Mouse (Mus musculus): ENCODE measurements around the gene Snrpc. TPM values are rescaled to one million over a fixed set of nuclear protein-coding genes. Genes with fewer than 3 reads are reported as not detected.
A peak's percentile ranks its signal among the peaks of the same experiment; 100 is the strongest.

The Snrpc gene
- total RNA-seq, 2 experiments from 2014 or later: 65.3 to 70.2 TPM

DNA sequence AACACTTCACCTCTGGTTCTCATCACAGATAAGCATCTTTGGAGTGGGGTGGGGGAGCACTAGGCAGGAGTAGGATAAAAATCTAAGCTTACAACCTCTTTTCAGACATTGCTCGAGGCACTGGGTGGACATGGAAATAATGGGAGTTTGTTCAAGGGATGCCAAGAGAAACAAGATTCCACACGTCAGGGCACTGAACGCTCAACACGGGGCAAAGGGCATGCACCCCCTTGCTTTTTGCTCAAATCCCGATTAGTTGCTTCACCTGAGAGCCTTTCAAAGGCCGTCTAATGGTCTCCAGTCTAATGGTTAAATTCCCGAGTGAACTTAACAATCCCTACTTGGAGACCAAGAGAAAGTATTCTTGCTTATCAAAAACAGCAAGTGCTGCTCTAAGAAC lies 18.9 kb upstream of the Snrpc start:
- DNase-seq (ENCODE audit: low spot score in 2 of 2): no peak

- no peak for DNase-seq (ENCODE audit: low spot score in 2 of 2)
Observed at GRCm38 (mm10) chr17:27819521-27819970, 18.4 kb upstream of the Snrpc start.

DNA sequence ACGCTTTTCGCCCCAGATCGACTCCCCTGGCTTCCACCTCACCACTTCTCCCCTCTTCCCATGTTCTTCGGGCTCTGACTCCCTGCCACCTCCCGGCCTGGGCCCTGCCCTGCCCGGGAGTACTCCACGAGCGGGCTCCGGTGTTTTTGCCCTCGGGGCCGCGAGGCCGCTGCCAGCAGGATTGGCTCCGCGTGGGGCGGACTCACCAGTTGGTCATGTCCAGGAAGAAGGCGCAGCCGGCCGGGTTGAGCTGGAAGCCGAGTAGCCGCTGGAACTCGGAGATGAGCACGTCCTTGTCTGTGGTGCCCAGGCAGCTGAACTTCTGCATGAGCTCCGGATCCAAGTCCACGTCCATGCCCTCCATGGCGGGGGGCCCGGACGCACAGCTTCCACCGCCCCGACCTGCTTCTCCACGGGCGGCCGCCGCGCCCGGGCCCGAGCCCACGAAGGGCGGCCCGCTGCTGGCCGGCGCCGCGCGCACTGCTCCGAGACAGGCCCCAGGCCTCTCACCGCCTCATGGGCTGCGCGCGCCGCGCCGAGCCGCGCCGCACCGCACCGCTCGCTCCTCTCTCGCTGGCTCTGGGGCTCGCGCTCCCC lies 17.9 kb upstream of the Snrpc start:
- DNase-seq (ENCODE audit: low spot score in 2 of 2): no peak

GRCm38 (mm10) chr17:27820568-27821406 lies 17.2 kb upstream of the Snrpc start, which contains the start of gene D17Wsu92e:
Gene D17Wsu92e, minus strand, starts transcription at chr17:27820648.
- DNase-seq (ENCODE audit: low spot score in 2 of 2): peak; percentile 97 to 98

- no peak for DNase-seq (ENCODE audit: low spot score in 2 of 2)
Observed at GRCm38 (mm10) chr17:27821407-27822338, 16.3 kb upstream of the Snrpc start.

DNA sequence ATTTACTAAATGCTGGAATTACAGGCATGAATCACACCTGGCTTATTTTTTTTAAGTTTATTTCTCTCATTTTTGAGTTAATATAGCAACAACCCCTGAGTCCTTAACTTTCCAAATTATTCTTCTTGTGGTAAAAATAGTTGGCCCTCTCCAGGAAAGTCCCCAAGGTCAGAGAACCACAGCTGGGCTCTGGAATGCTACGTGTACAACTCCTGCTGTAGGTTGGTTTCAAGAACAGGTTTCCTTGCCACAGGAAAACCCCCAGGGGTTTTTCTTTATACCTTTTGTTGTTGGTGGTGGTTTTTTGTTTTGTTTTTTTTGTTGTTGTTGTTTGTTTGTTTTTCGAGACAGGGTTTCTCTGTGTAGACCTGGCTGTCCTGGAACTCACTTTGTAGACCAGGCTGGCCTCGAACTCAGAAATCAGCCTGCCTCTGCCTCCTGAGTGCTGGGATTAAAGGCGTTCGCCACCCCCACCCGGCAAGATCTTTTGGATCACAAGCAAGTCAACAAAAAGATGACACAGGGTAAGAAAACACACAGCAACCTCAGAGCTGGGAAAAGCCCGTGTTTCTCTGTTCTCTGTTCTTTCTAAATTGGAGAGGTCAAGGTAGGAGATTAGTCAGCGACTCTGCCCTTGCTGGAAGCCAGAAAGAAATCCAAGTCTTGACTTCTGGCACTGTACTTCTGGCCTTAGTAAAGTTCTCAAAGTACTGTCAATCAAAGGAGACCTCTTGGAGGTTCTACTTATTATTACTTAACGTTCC lies 14.6 kb upstream of the Snrpc start:
- DNase-seq (ENCODE audit: low spot score in 2 of 2): no peak

- DNase-seq (ENCODE audit: low spot score in 2 of 2): no peak
Observed at GRCm38 (mm10) chr17:27824941-27825340, 13.0 kb upstream of the Snrpc start.

- no peak for DNase-seq (ENCODE audit: low spot score in 2 of 2)
Observed at GRCm38 (mm10) chr17:27825539-27825938, 12.4 kb upstream of the Snrpc start.

GRCm38 (mm10) chr17:27825984-27826905 lies 11.7 kb upstream of the Snrpc start:
- DNase-seq (ENCODE audit: low spot score in 2 of 2): peak in 1 of 2 experiments; percentile 10

DNA sequence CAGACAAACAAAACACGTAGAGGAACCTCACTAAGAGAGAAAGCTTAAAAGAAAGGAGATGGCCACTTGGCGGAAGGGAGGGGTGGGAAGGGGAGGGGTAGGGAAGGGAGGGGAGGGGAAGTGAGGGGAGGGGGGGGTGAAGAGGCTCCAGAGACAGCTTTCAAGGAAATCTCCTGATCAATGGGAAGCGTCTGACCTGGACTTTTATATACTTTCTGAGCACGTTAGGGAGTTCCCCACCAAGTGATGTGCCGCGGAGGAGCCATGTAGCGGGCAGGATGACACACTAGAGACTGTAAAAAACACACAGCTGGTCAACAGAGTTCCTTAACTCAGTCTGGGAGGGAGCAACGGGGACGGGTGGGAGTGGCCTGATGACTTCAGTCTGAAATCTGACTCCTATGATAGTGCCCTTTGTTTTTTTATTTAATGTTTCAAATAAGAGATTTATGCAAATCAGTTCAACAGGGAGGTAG lies 11.0 kb upstream of the Snrpc start:
- no peak for DNase-seq (ENCODE audit: low spot score in 2 of 2)

- DNase-seq (ENCODE audit: low spot score in 2 of 2): no peak
Observed at GRCm38 (mm10) chr17:27827511-27827910, 10.4 kb upstream of the Snrpc start.

DNA sequence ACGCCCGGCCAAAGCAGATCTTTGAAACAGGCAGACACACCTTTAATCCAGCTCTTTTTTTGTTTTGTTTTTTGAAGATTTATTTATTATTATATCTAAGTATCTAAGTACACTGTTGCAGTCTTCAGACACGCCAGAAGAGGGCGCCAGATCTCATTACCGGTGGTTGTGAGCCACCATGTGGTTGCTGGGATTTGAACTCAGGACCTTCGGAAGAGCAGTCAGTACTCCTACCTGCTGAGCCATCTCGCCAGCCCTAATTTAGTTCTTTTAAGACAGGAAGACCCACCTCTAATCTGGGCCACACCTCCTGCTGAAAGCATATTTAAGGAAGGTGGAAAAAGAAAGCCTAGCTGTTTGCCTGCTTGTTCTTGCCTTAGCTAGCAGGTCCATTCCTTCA lies 7.5 kb upstream of the Snrpc start:
- DNase-seq (ENCODE audit: low spot score in 2 of 2): no peak

- DNase-seq (ENCODE audit: low spot score in 2 of 2): peak; percentile 91 to 98
Observed at GRCm38 (mm10) chr17:27839469-27840252, 1.7 kb downstream of the Snrpc start.

DNA sequence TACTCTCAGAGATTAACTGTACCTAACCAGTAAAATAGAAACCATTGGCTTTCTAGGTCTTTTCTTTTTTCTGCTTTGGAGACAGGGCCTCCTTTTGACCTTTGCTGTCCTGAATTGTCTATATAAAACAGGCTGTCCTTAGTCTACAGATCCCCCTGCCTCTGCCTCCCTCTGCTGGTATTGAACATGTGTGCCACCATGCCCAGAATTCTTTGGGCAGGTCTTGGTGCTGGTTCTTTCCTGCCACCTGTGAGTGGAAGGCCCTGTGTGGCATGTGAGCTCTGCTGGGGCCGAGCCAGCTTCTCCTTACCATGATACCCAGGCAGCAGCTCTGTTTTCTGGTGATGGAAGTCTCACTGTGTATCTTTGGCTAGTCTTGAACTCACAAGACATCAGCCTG lies 10.4 kb downstream of the Snrpc start:
- no peak for DNase-seq (ENCODE audit: low spot score in 2 of 2)

GRCm38 (mm10) chr17:27851076-27851475 lies 13.1 kb downstream of the Snrpc start:
- no peak for DNase-seq (ENCODE audit: low spot score in 2 of 2)

- peak; percentile 71 to 75 for DNase-seq (ENCODE audit: low spot score in 2 of 2)
Observed at GRCm38 (mm10) chr17:27856265-27856797, 18.4 kb downstream of the Snrpc start, which contains the start of gene Uhrf1bp1. Gene Uhrf1bp1, plus strand, starts transcription at chr17:27856441.

DNA sequence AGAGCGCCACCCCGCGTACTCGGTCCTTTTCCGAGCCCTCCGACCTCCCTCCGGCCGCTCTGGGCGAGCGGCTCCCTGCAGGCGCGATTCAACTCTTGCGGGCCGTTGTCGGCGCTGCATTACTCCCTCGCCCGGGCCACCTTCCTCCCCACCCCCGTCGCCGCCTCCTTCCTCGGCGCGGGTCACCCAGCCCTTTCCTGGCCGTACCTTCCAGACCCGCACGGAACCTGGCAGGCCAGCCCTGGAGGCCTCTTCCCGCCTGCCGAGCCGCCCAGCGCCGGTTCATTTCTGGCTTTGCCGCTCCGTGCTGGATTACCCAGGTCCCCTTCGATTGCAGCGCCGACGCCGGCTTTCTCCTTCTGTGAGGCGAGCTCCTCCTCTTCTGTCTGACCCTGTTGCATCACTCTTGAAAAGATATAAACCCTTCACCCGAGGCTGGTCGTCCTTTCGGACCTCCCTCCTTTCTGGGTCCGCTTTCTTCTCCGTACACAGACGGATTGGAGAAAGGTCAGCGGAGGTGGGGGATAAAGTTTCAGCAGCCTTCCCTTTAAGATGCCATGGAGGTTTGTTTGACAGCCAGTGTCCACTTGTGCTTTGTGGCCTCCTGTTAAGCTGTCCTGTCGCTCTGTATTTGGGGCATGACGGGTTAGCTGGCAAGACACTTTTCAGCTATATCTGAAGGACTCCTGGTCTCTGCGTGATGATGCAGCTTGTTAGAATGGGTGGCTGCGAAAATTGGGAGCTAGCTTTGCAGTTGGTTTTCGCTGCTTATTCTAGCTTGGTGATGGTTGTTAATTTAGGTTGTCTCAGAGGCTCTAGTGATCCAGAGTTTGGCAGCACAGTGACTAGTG lies 19.1 kb downstream of the Snrpc start:
- DNase-seq (ENCODE audit: low spot score in 2 of 2): peak; percentile 18 to 29
